Mouse (Mus musculus) urinary bladder, adult 18-20 months (tissue): ENCODE data around the gene Sec11a.
"Not testable (repeated sequence)": the region's sequence is repeated elsewhere in the genome, so short reads cannot be mapped to it uniquely, and the experiment has no call there.

Experiments
- DNase-seq, 2 experiments: peaks; one replicate each; pipeline ENCODE4 v3.0.0; 2022; ENCODE audit warnings: low spot score in 2 of 2, mixed read lengths in 2 of 2

The Sec11a gene

DNA sequence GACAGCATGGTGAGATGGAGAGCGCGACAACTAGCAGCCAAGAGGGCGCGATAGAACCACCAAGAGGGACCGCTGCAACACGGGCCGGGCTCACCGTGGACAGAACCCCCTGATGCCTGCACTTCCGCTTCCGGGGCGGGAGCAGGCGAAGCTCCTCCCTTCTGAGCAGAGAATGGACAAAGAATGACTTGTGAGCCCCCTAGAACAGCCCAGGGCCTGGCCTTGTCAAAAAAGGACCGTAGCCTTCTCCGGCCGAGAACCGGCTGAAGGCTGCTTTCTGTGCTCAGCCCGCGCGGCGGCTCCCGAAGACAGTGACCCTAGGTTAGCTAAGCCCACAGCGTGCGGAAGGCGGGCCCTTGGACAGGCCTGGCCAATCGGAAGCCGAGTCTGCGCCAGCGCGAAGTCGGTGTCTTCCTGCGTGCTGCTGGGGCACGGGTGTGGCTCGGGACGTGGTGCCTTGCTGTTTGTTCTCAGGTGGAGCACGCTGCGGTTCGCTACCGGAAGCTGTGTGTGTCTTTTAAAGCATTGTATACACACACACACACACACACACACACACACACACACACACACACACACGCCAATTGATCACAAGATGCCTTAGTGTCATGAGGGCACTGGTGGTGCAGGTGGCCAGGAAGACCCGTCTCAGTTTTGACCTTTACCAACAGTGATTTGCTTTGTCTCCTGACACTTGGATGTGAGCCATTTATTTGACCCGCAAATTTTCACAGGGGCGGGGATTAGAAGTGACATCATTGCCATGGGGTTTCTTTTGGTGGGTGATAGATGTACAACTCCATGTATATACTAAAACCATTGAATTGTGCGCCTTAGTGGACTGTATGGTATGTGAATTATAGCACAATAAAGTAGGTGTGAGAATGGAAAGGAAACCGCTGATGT, at the start of gene Sec11a:
Gene Sec11a, minus strand, starts transcription at position 336 of the 906 bp plus-strand sequence.
- peak; percentile 89 to 96 for DNase-seq

DNA sequence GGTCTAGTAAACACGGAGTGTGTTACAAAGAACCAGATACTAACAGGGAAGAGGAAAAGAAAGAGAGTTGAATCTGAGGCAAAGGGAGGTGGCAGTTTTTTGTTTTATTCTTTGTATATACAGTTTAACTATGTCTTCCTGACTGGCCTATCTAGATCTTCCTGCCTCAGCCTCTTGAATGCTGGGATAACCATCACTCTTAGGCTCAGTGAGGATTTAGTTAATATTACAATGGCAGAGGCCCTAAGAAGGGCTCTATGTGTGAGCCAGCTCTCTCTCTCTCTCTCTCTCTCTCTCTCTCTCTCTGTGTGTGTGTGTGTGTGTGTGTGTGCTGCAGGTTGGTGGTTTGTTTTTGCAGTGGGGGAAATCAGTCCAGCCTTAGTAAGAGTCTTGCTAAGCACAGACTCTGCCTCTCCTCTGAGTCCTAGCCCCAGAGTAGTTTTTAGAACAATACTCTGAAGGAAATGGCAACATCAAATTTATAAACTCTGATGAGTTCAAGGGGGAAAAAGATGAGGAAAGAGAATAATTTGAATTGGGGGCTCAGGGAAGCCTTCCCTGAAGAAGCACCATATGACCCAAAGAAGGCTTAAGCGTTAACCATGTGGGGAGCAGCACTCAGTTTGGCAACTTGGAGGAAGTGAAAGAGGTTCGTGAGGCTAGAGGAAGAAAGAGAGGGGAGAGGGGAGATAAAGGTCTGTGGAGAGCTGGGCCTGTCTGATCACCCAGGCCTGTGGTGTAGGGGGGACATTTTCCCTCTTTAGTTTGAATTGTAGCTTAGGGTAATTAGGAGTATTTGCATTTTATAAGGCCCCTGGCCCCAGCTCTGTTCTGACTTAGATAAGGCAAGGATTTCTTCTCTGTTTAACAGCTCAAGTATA, 47.9 kb upstream of the Sec11a start:
- DNase-seq, result no peak

DNA sequence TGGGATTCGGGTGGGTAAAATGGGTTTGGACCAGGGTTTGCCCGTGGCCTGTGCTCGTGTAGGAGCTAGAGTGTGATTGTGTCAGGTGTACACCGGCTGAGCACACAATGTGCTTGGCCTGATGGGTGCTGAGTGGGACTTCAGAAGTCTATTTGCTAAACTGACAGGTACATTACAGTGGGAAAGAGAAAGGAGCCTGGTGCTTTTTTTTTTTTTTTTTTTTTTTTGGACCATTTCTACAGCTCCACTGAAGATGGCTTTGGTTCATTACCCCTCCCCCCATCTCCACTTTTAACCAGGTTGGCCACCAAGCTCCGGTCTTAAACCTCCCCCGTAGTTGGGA, 47.1 kb upstream of the Sec11a start:
- no peak for DNase-seq

GRCm38 (mm10) chr7:80993834-80994662, 46.5 kb upstream of the Sec11a start:
- DNase-seq, result no peak

DNA sequence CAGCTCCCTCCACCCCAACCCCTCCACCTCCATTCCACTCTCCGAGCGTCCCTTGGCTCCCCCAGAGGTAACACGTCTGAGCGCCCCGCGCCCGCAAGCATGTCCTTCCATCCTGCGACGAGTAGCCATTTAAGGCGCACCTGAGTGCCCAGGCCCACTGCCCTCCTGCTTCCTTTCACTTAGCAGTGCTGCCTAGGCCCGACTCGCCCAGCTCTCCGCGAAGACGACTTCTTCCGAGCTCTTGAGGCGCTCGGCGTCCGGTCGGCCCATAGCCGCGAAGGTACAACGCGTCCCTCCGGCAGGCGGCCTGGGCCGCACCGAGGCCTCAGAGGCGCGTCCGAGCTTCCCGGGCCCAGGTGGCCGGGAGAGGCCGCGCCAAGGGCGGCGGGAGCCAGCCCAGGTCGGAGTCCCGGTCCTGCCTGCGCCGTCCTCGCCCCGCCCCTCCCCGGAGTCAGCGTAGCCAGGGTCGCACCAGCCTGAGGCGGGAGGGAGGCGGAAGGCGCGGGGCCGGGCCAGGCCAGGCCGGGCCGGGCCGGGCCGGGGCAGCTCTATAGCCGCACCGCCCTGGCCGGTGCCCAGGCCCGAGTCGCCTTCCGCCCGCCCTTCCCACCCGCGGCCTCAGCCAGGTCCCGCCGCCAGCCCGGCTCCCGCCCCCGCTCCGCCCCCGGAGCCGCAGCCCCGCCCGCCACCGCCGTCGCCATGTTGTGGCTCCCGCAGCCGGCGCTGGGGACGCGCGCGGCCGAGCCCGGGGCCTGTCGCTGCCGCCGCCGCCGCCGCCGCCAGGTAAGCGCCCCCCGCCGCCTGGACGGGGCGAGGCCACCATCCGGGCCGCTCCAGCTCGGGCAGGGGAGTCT, 45.6 kb upstream of the Sec11a start, which contains the start of gene Zfp592:
Gene Zfp592, plus strand, starts transcription at position 702 of the 854 bp plus-strand sequence.
- peak; percentile 74 to 78 for DNase-seq

- DNase-seq, result peak in 1 of 2 experiments; percentile 5
Measured at GRCm38 (mm10) chr7:80992631-80992979, 45.0 kb upstream of the Sec11a start.

DNA sequence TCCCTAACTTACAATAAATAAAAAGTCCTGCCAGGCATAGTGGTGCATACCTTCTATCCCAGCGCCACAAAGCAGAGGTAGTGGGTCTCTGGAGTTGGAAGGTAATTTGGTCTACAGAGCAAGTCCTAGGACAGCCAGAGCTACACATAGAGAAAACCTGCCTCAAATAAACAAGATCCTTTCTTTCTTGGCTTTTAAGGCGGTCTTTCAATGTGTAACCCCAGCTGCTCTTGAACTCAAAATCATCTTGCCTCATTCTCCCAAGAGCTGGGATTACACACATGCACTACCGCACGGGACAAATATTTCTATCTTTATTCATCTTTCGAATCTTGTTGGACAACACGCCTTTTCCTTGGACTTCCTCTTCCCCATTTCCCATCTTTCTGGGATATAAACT, 44.5 kb upstream of the Sec11a start:
- DNase-seq, result no peak

DNA sequence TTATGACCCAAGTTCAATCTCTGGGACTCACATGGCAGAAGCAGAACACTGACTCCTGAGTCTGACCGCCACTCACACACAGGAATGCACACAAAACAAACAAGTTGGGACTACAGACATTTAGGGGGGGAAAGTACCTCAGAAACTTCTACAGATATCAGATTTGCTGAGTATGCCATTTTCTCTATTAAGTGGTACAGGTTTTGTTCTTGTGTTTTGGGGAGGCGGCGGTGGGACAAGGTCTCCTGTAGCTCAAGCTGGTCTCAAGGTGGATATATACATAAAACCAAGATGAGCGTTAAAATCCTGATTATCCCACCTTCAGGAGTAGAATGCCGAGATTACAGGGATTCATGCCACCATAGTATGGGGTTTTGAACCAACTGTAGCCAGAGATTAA, 44.0 kb upstream of the Sec11a start:
- DNase-seq, result no peak

GRCm38 (mm10) chr7:80990276-80990675, 42.7 kb upstream of the Sec11a start:
- no peak for DNase-seq

DNA sequence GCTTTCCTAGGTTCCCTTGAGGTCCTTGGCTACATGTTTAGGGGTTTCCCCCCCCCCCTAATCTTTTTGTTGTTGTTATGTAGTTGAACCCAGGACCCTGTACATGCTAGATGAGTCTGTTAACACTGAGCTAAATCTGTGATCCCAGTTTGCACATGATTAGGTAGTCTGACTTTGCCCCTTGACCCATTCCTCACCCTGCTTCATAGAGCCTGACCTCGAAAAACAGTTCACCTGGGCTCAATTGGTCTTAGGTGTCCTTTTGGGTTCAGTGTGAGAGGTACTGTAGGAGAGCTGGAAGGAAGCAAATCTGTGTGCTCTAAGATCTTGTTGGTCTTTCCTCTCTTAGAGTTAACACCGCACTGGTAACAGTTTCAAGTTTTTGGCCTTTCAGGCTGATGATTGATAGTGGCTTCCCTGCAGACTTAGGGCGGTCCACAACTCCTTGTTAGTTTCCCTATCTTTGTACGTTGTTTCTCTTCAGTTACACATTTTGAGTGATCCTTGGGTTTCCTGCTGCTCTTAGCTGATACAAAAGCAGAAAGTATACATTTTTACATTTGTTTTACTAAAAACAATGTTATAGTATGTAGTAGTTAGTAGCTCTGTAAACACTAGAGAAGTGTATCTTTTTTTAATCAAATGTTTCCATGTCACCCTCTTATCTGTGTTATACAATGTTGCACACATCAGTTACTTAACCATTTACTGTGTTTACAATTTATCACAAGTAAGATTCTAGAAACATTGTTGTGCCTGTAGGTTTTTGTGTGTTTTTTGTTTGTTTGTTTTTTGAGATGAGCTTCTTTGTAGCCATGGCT, 40.4 kb upstream of the Sec11a start:
- DNase-seq, result no peak

DNA sequence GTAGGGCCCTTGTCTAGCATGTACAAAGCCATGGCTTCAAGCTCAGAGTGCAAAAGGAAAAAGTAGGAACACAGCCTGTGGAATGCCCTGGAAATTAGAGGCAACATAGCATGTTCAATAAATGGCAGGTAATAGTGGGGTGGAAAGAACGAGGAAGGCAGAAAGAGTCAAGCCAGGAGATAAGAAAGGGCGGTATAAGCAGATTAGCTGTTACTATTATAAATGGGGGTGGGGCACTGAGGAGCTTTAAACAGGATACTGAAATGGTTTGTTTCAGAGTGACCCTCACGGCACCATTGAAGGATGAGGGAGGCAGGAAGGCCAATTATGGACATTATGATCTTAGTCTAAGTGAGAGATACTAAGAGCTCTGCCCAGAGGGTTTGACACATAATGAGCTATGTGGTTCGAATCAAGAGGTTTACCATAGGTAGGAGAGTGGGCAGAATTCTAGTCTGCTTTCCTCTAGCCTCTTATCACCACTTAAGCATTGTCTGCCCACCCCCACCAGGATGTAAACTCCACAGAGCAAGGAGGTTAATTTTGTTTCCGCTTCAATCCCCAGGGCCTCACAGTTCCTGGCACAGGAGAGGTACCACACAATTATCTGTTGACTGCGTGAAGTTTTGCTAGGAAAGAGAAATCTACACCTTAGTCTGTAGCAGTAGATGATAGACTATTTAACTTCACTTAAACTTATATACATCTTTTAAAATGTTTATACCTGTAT, 39.0 kb upstream of the Sec11a start:
- no peak for DNase-seq

GRCm38 (mm10) chr7:80980566-80980965, 33.0 kb upstream of the Sec11a start:
- no peak for DNase-seq

GRCm38 (mm10) chr7:80973638-80974015, 26.0 kb upstream of the Sec11a start:
- DNase-seq, result not testable (repeated sequence)

DNA sequence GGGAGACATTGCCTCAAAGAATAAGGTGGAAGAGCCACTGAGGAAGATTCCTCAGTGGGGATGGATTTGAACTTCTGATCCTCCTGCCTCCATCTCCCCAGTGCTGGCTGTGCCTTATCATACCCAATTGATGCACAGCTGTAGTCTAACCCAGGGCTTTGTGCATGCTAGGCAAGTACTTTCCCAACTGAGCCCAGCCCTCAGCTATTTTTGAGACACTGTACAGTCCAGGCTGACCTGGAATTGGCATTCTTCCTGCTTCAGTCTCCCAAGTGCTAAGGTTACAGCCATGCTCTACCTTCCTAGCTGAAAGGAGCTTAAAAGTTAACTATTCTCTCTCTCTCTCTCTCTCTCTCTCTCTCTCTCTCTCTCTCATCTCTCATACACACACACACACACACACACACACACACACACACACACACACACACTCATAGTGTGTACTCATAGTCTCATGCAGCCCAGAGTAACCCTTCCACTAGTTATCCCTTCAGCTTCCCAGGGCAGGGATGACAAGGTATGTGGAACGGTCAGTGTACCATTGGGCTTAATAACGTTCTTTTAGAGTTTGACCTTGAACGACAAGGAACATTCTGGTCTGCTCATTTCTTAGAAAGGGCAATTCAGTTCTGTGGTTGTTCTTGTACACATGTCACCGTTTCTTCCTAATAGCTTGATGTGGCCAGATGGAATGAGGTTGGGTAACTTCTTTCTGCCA, 25.5 kb upstream of the Sec11a start:
- DNase-seq, result not testable (repeated sequence)

GRCm38 (mm10) chr7:80972082-80972481, 24.5 kb upstream of the Sec11a start:
- DNase-seq, result no peak

DNA sequence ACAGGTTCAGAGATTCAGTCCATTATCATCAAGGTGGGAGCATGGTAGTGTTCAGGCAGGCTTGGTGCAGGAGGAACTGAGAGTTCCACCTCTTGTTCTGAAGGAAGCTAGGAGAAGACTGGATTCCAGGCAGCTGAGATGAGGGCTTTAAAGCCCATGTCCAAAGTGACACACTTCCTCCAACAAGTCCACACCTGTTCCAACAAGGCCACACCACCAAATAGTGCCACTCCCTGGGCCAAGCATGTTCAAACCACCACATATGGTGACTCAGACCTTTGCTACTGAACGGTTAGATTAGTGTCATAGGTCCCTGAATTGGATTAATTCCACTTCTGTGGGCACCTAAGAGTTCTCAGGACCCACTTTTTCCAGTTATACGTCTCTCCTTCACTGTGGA, 23.8 kb upstream of the Sec11a start:
- DNase-seq, result no peak

- DNase-seq, result no peak
Measured at GRCm38 (mm10) chr7:80970913-80971312, 23.3 kb upstream of the Sec11a start.

- DNase-seq, result no peak
Measured at GRCm38 (mm10) chr7:80962799-80963198, 15.2 kb upstream of the Sec11a start.

DNA sequence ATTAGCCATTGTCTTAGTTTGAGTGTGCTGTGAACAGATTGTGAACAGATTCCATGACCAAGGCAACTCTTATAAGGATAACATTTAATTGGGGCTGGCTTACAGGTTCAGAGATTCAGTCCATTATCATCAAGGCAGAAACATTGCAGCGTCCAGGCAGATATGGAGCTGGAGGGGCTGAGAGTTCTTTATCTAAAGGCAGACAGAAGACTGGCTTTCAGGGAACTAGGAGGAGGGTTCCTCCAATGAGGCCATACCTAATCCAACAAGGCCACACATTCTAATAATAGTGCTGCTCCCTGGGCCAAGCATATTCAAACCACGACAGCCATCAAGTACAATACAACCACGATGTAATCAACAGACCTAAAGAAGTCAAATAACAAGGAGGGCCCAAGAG, 11.4 kb upstream of the Sec11a start:
- no peak for DNase-seq
